Mouse (Mus musculus) thymus, postnatal 0 days (tissue): ENCODE measurements around the gene Zc2hc1c. TPM values are rescaled to one million over a fixed set of nuclear protein-coding genes. Genes with fewer than 3 reads are reported as not detected.

Experiments
- DNase-seq: peaks from one replicate; pipeline ENCODE4 v3.0.0-alpha.2; 2015; ENCODE audit warnings: low spot score
- microRNA-seq: library from miRNA; unstranded; fragments of <30 nt; microRNA quantifications from one replicate; pipeline ENCODE4, GENCODE M21; 2016; ENCODE audit warnings: borderline number of aligned reads
- polyA plus RNA-seq: library from polyadenylated mRNA; unstranded; fragments of >200 nt; fragmentation: Nextera tagmentation; extraction: Ambion mirVana; gene quantifications from 2 replicates; pipeline ENCODE4 v1.2.1, GENCODE M21; 2015

Gene Zc2hc1c
- polyA plus RNA-seq, 1 experiment from 2014 or later = 0.29 TPM

- no peak for DNase-seq
These were observed 50.4 kb downstream of the Zc2hc1c start for GRCm38 (mm10) chr12:85338815-85339214.

GRCm38 (mm10) chr12:85339243-85339729 is 50.9 kb downstream of the Zc2hc1c start, which contains the start of gene Nek9:
TSS of gene Nek9 (minus strand) at chr12:85339362.
- peak; percentile 95 for DNase-seq

DNA sequence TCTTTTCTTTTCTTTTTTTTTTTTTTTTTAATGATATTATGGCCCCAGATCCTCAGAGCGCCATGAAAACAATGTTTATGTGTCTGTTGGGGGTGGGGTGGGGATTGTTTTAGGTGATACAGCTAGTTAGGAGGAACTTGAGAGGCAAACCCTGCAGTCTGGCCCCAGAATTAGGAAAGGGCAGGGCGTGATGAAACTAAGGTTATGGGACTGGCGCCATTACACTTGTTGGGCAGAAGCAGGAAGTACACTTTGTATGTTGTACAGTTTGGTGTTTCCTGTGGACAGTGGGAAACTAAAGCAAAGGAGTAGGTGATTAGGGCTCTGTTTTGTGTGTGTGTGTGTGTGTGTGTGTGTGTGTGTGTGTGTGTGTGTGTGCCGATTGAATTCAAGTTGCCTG is 51.6 kb downstream of the Zc2hc1c start:
- DNase-seq = peak; percentile 17

DNA sequence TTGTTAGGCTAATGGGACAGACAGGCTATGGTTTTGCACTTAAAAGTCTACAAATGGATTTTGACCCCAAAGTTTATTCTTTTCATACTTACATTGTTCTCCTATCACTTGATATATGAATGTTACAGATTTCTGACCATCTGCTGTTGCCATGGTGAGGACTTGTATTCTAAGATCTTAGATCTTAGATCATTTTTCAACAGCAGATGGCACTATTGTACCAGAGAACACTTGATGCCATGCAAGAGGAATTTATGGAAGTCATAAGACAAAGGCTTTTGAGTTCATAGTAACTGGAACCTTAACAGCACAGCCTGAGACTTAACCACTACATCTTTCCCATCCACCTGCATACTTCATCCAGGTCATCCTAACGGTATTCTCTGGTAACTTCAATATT is 52.7 kb downstream of the Zc2hc1c start:
- DNase-seq = peak; percentile 79

- no peak for DNase-seq
These were observed 53.9 kb downstream of the Zc2hc1c start for GRCm38 (mm10) chr12:85342310-85342709.

GRCm38 (mm10) chr12:85344252-85344651 is 55.9 kb downstream of the Zc2hc1c start:
- DNase-seq = no peak

- DNase-seq = no peak
These were observed 57.2 kb downstream of the Zc2hc1c start for GRCm38 (mm10) chr12:85345559-85345958.

DNA sequence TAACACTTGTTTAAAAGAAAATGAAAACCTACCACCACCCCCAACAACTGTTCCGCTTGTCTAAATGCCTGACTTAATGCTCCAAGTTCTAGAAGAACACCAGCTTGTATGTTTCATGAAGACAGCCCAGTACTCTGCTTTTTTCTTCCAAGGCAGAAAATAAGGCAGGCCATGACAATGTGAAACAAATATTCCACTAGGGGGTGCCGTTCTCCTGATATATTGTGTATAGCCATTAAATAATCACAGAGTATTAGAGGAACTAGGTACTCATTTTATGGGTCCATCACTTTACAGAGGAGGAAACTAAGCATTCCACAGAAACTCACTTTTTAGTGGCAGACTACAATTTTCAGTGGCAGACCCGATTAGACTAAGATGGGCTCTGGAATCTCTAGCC is 58.0 kb downstream of the Zc2hc1c start:
- DNase-seq = peak; percentile 68

- no peak for DNase-seq
These were observed 58.8 kb downstream of the Zc2hc1c start for GRCm38 (mm10) chr12:85347196-85347595.

GRCm38 (mm10) chr12:85348338-85348737 is 59.9 kb downstream of the Zc2hc1c start:
- DNase-seq = no peak

Small RNA genes within 50 kb of the gene (microRNA-seq; reads per million reads assigned to microRNA genes)
- not detected for gene Mir6938

Other genes starting within 250 kb of the Zc2hc1c start
- 3.8 and 4.3 TPM in 2 replicates for gene Prox2, start 177.8 kb upstream of the Zc2hc1c start, polyA plus RNA-seq
- gene Dlst, start 177.8 kb upstream of the Zc2hc1c start, polyA plus RNA-seq = 83.0 and 89.1 TPM in 2 replicates
- gene Rps6kl1, start 137.3 kb upstream of the Zc2hc1c start, polyA plus RNA-seq = 3.2 and 3.4 TPM in 2 replicates
- gene Pgf, start 110.8 kb upstream of the Zc2hc1c start, polyA plus RNA-seq = 2.0 and 2.7 TPM in 2 replicates
- gene Eif2b2, start 69.1 kb upstream of the Zc2hc1c start, polyA plus RNA-seq = 106 and 110 TPM in 2 replicates
- 6.8 and 7.1 TPM in 2 replicates for gene Mlh3, start 18.0 kb upstream of the Zc2hc1c start, polyA plus RNA-seq
- 122 and 136 TPM in 2 replicates for gene Acyp1, start 153 bp upstream of the Zc2hc1c start, polyA plus RNA-seq
- 12.7 and 13.1 TPM in 2 replicates for gene Nek9, start 50.8 kb downstream of the Zc2hc1c start, polyA plus RNA-seq
- gene Tmed10, start 86.3 kb downstream of the Zc2hc1c start, polyA plus RNA-seq = 231 and 242 TPM in 2 replicates
- 3.9 and 4.9 TPM in 2 replicates for gene Fos, start 185.3 kb downstream of the Zc2hc1c start, polyA plus RNA-seq